Mouse (Mus musculus) hindbrain, embryonic 10.5 days (tissue): ENCODE results near the gene Exog. TPM values are rescaled to one million over a fixed set of nuclear protein-coding genes. Genes with fewer than 3 reads are reported as not detected.

Source experiments
- polyA plus RNA-seq: library from polyadenylated mRNA; unstranded; fragments of >200 nt; fragmentation: Nextera tagmentation; extraction: Ambion mirVana; gene quantifications from 2 replicates; pipeline ENCODE4 v1.2.1, GENCODE M21; 2016

The Exog gene
- polyA plus RNA-seq, 1 experiment from 2014 or later: 39.4 TPM

Other genes with a start within 250 kb of the Exog start
- gene Slc22a13, start 235.8 kb upstream of the Exog start, polyA plus RNA-seq: not detected in 2 replicates
- gene Oxsr1, start 122.5 kb upstream of the Exog start, polyA plus RNA-seq: 14.3 and 14.7 TPM in 2 replicates
- 73.5 and 81.5 TPM in 2 replicates for gene Acaa1a, start 105.3 kb upstream of the Exog start, polyA plus RNA-seq
- 8.2 and 8.4 TPM in 2 replicates for gene Myd88, start 103.5 kb upstream of the Exog start, polyA plus RNA-seq
- gene Xylb, start 87.6 kb upstream of the Exog start, polyA plus RNA-seq: 6.6 and 7.0 TPM in 2 replicates
- 0.10 TPM in 1 of 2 replicates, not detected in the other for gene Slc22a14, start 79.4 kb upstream of the Exog start, polyA plus RNA-seq
- gene Acvr2b, start 42.8 kb upstream of the Exog start, polyA plus RNA-seq: 74.3 and 80.3 TPM in 2 replicates
- 0.55 and 0.93 TPM in 2 replicates for gene Scn5a, start 134.1 kb downstream of the Exog start, polyA plus RNA-seq